Mouse (Mus musculus): ENCODE measurements at regions not wholly inside any gene's neighbourhood (a gene's known extent, or its start where the extent isn't known, plus 50 kb on each side); places are given as distances from the start of the nearest gene placed in this dataset.

DNA sequence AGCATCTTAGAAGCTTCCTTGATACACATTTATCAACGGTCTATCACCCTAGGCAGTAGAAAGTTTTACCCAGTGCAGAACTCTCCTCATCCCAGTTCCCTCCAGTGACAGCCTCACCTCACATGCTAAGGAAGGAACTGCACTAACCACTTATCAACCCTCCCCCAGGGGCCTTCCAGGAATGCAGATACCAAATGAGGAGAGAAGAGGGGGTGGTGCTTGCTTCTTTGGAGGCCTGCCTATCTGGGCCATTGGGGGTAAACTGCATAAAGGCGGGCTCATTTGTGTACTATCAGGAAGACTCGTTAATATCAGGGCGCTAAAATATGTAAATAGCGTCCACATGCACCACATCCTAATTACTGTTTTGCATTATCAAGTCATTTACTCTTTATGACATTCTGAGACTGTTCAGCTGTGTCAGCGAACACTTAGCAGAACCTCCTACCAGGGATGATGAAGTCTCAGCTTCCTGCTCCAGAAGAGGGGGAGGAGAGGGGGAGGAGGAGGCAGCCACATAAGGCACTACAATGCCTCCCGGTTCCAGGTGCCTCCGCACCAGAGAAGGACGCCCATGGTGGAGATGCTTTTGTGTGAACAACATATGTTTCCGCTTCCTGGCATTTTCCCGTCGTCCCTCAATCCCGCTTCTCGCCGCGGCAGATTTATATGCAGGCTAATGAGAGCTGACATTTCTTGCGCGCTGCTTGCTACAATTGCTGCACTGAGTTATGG, 236.9 kb downstream of the Cbln1 start:
- Histone ChIP-seq H3K4me3 (replicated peaks in 1 of 3; ENCODE audit: low read depth in 2 of 3, low read length in 2 of 3, poor library complexity in 1 of 3) (no peak overlapping the region), H3K9ac (ENCODE audit: insufficient read depth, low read depth) (no peak overlapping the region), H3K9me3 (replicated peaks; ENCODE audit: low read length) (no peaks in the 10 kb centered on the region), H3K4me1 (ENCODE audit: control insufficient read depth in 1 of 2, insufficient read depth in 2 of 2) (no peaks in the 10 kb centered on the region), H3K79me2 (replicated peaks; ENCODE audit: control insufficient read depth, extremely low read depth, insufficient read depth, poor library complexity, severe bottlenecking) (no peaks in the 10 kb centered on the region), H3K27me3 (replicated peaks) (no peaks in the 10 kb centered on the region), H3K4me2 (ENCODE audit: insufficient read depth, low read depth, poor library complexity, severe bottlenecking) (no peak overlapping the region), H3K27ac (ENCODE audit: insufficient read depth, low read depth) (no peak overlapping the region), H3K36me3 (replicated peaks in 1 of 2; ENCODE audit: control insufficient read depth in 1 of 2, insufficient read depth in 1 of 2, low read length in 1 of 2) (no peaks in the 10 kb centered on the region)
- in situ Hi-C loops (cut with MboI; ENCODE audit: low pct_ligation_motif_present, low pct_unique_long_range_greater_than_20kb, low sequenced_read_pairs) (no loop called here), dilution Hi-C loops (cut with MboI; ENCODE audit: extremely low pct_ligation_motif_present, extremely low pct_unique_long_range_greater_than_20kb, low sequenced_read_pairs) (no loop called here)
- TF ChIP-seq E2F4 (IDR thresholded peaks at IDR 0.05; ENCODE audit: insufficient replicate concordance, low read depth, low read length) (no peak), ETS1 (conservative IDR thresholded peaks at IDR 0.05; ENCODE audit: low read depth, low read length) (no peak), TBP (conservative IDR thresholded peaks at IDR 0.05; ENCODE audit: low read depth, low read length) (no peak), UBTF (IDR thresholded peaks at IDR 0.05; ENCODE audit: low read depth, low read length) (no peak), MAZ (IDR thresholded peaks at IDR 0.05; ENCODE audit: low read depth, low read length) (no peak), USF2 (conservative IDR thresholded peaks at IDR 0.05; ENCODE audit: low read depth, low read length) (no peak), MEF2A (IDR thresholded peaks at IDR 0.05; ENCODE audit: borderline replicate concordance, low read depth, low read length) (no peak), ZKSCAN1 (IDR thresholded peaks at IDR 0.05; ENCODE audit: borderline replicate concordance, low read depth, low read length) (no peak), ZC3H11A (IDR thresholded peaks at IDR 0.05; ENCODE audit: low read depth, low read length) (no peak), BHLHE40 (IDR thresholded peaks at IDR 0.05; ENCODE audit: low read depth, low read length) (no peak), NELFE (IDR thresholded peaks at IDR 0.05; ENCODE audit: low read depth, low read length) (no peak), JUND (conservative IDR thresholded peaks at IDR 0.05; ENCODE audit: low read depth, low read length) (no peak), CTCF (conservative IDR thresholded peaks at IDR 0.05 in 1 of 2, IDR thresholded peaks at IDR 0.05 in 1 of 2; ENCODE audit: low read depth in 2 of 2, low read length in 2 of 2) (no peak)
- DNase-seq (ENCODE audit: extremely low read depth), result no peak

GRCm38 (mm10) chr8:87234336-87234735, 238.1 kb downstream of the Cbln1 start:
- no peak for TF ChIP-seq SIN3A (IDR thresholded peaks at IDR 0.05; ENCODE audit: low read length)
- TF ChIP-seq NELFE (IDR thresholded peaks at IDR 0.05; ENCODE audit: low read depth, low read length), result no peak
- TF ChIP-seq USF2 (conservative IDR thresholded peaks at IDR 0.05; ENCODE audit: low read depth, low read length), result no peak
- no peak for TF ChIP-seq CHD1 (IDR thresholded peaks at IDR 0.05; ENCODE audit: low read depth, low read length)
- no peak for TF ChIP-seq ZC3H11A (IDR thresholded peaks at IDR 0.05; ENCODE audit: low read depth, low read length)
- TF ChIP-seq IRF4 (IDR thresholded peaks at IDR 0.05; ENCODE audit: low read depth, low read length), result no peak
- TF ChIP-seq TCF12 (IDR thresholded peaks at IDR 0.05; ENCODE audit: low read depth, low read length), result no peak
- TF ChIP-seq MAFK (IDR thresholded peaks at IDR 0.05; ENCODE audit: insufficient replicate concordance, low read length), result no peak
- no peak for TF ChIP-seq JUND (conservative IDR thresholded peaks at IDR 0.05; ENCODE audit: low read depth, low read length)
- TF ChIP-seq SMC3 (IDR thresholded peaks at IDR 0.05; ENCODE audit: low read depth, low read length), result no peak
- TF ChIP-seq HCFC1 (IDR thresholded peaks at IDR 0.05; ENCODE audit: low read depth, low read length), result no peak
- no peak for TF ChIP-seq MYC (IDR thresholded peaks at IDR 0.05; ENCODE audit: low read depth, low read length)
- no peak for TF ChIP-seq ZNF384 (IDR thresholded peaks at IDR 0.05; ENCODE audit: low read depth, low read length)
- TF ChIP-seq NRF1 (IDR thresholded peaks at IDR 0.05; ENCODE audit: low read depth, low read length), result no peak
- TF ChIP-seq GABPA (IDR thresholded peaks at IDR 0.05; ENCODE audit: insufficient replicate concordance, low read depth, low read length), result no peak
- no peak for TF ChIP-seq BHLHE40 (IDR thresholded peaks at IDR 0.05; ENCODE audit: low read depth, low read length)
- no peak for TF ChIP-seq RAD21 (IDR thresholded peaks at IDR 0.05; ENCODE audit: low read depth, low read length)
- no peak overlapping the region for H3K4me3 ChIP-seq (replicated peaks in 1 of 3; ENCODE audit: low read depth in 2 of 3, low read length in 2 of 3, poor library complexity in 1 of 3)
- H3K9me3 ChIP-seq (replicated peaks; ENCODE audit: low read length), result no peaks in the 10 kb centered on the region
- H3K4me2 ChIP-seq (ENCODE audit: insufficient read depth, low read depth, poor library complexity, severe bottlenecking), result no peak overlapping the region
- no peaks in the 10 kb centered on the region for H3K79me2 ChIP-seq (replicated peaks; ENCODE audit: control insufficient read depth, extremely low read depth, insufficient read depth, poor library complexity, severe bottlenecking)
- H3K27ac ChIP-seq (ENCODE audit: insufficient read depth, low read depth), result no peak overlapping the region
- H3K9ac ChIP-seq (ENCODE audit: insufficient read depth, low read depth), result no peak overlapping the region
- dilution Hi-C loops (cut with MboI; ENCODE audit: extremely low pct_ligation_motif_present, extremely low pct_unique_long_range_greater_than_20kb, low sequenced_read_pairs) (no loop called here), in situ Hi-C loops (cut with MboI; ENCODE audit: low pct_ligation_motif_present, low pct_unique_long_range_greater_than_20kb, low sequenced_read_pairs) (no loop called here)
- H3K4me1 ChIP-seq (ENCODE audit: control insufficient read depth in 1 of 2, insufficient read depth in 2 of 2), result no peaks in the 10 kb centered on the region
- H3K27me3 ChIP-seq (replicated peaks), result no peaks in the 10 kb centered on the region
- H3K36me3 ChIP-seq (replicated peaks in 1 of 2; ENCODE audit: control insufficient read depth in 1 of 2, insufficient read depth in 1 of 2, low read length in 1 of 2), result no peaks in the 10 kb centered on the region
- DNase-seq (ENCODE audit: extremely low read depth), result no peak
